Mouse (Mus musculus) CH12.LX (cell line): ENCODE data around the gene Itln1.

Source experiments
- CTCF ChIP-seq, 2 experiments: IDR thresholded peaks in 1 of 2; conservative IDR thresholded peaks in 1 of 2; 2 replicates each; pipeline ENCODE4 v1.5.1; 2011 to 2012; ENCODE audit warnings: low read depth in 2 of 2, low read length in 2 of 2, improper control_type of control experiment in 1 of 2, inconsistent platforms in 1 of 2, mild to moderate bottlenecking in 1 of 2, moderate library complexity in 1 of 2
- POLR2AphosphoS2 ChIP-seq: IDR thresholded peaks from 2 replicates; pipeline ENCODE4 v1.6.1; 2011; ENCODE audit warnings: low read depth, low read length, improper control_type of control experiment
- SMC3 ChIP-seq: IDR thresholded peaks from 2 replicates; pipeline ENCODE4 v1.6.1; 2011; ENCODE audit warnings: low read depth, low read length, improper control_type of control experiment

DNA sequence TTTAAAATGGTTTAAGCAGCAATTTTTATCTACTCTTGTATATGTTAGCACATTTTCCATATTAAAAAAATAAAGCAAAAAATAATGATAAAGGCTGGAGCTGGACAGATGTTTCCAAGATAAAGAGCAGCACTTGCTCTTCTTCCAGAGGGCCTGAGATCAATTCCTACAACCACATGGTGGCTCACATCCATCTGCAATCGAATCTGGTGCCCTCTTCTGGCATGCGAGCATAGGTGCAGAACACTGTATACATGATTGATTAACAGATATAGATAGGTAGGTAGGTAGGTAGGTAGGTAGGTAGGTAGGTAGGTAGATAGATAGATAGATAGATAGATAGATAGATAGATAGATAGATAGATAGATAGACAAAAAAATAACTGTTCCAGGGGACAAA lies 2.3 kb downstream of the Itln1 start:
- no peak for TF ChIP-seq POLR2AphosphoS2
- TF ChIP-seq CTCF (conservative IDR thresholded peaks at IDR 0.05 in 1 of 2, IDR thresholded peaks at IDR 0.05 in 1 of 2; ENCODE audit: low read depth in 2 of 2, low read length in 2 of 2): peak; percentile 13 to 89; a peak in 2 of 4 replicates
- peak; percentile 62 for TF ChIP-seq SMC3
